Mouse (Mus musculus) liver, embryonic 11.5 days (tissue): Measurements from ENCODE around the gene Ncoa7. TPM values are rescaled to one million over a fixed set of nuclear protein-coding genes. Genes with fewer than 3 reads are reported as not detected.

ENCODE experiments used
- ATAC-seq: fragments of 200-750 bp; cut with Nextera tagmentation; replicated peaks from 2 replicates; pipeline ENCODE4 v1.8.0; 2017; ENCODE audit warnings: moderate number of reproducible peaks, mild to moderate bottlenecking, moderate TSS enrichment, moderate library complexity; ENCODE audit not compliant: low FRiP score
- DNase-seq: peaks from one replicate; pipeline ENCODE4 v3.0.0-alpha.2; 2017; ENCODE audit warnings: low spot score
- H3K27ac ChIP-seq: fragments of 300-500 bp; sonication (generic); 2 replicates; pipeline ENCODE4 v1.5.1; 2014; ENCODE audit warnings: mild to moderate bottlenecking, low read depth, low read length, control low read depth
- H3K27me3 ChIP-seq: fragments of 300-500 bp; sonication (generic); replicated peaks from 2 replicates; pipeline ENCODE4 v1.6.1; 2014; ENCODE audit warnings: low read length, mixed read lengths; ENCODE audit not compliant: control insufficient read depth, insufficient read depth
- H3K36me3 ChIP-seq: fragments of 300-500 bp; sonication (generic); 2 replicates; pipeline ENCODE4 v1.6.1; 2014; ENCODE audit warnings: mild to moderate bottlenecking, low read length, moderate library complexity, mixed read lengths; ENCODE audit not compliant: control insufficient read depth, insufficient read depth
- H3K4me1 ChIP-seq: fragments of 300-500 bp; sonication (generic); replicated peaks from 2 replicates; pipeline ENCODE4 v1.6.1; 2014; ENCODE audit warnings: low read length, mixed read lengths; ENCODE audit not compliant: control insufficient read depth, insufficient read depth
- H3K4me2 ChIP-seq: fragments of 300-500 bp; sonication (generic); 2 replicates; pipeline ENCODE4 v1.6.1; 2014; ENCODE audit warnings: mild to moderate bottlenecking, control low read depth, moderate library complexity
- H3K4me3 ChIP-seq: fragments of 300-500 bp; sonication (generic); 2 replicates; pipeline ENCODE4 v1.5.1; 2014; ENCODE audit warnings: low read depth, low read length, control low read depth
- H3K9ac ChIP-seq: fragments of 300-500 bp; sonication (generic); 2 replicates; pipeline ENCODE4 v1.6.1; 2014; ENCODE audit warnings: low read depth, low read length, control low read depth
- H3K9me3 ChIP-seq: fragments of 300-500 bp; sonication (generic); 2 replicates; pipeline ENCODE4 v1.6.1; 2016; ENCODE audit warnings: low read length, inconsistent platforms, mixed read lengths; ENCODE audit not compliant: control insufficient read depth
- WGBS: fragments of 180-500 bp; shearing (Covaris S2); extraction: QIAGEN DNeasy Blood & Tissue Kit; methylation state at CpG from one replicate; pipeline ENCODE4 v1.1.7; 2014; 5-methylcytosine and 5-hydroxymethylcytosine counted together
- polyA plus RNA-seq: library from polyadenylated mRNA; unstranded; fragments of >200 nt; fragmentation: Nextera tagmentation; extraction: Ambion mirVana; gene quantifications from 2 replicates; pipeline ENCODE4 v1.2.1, GENCODE M21; 2014

Gene Ncoa7
- polyA plus RNA-seq, 1 experiment from 2014 or later: 11.2 TPM

- H3K4me1 ChIP-seq: peaks cover 5% of the 10 kb centered on the region
- H3K27me3 ChIP-seq: peaks cover 20% of the 10 kb centered on the region
- no peak for DNase-seq
- H3K4me2 ChIP-seq: no peak overlapping the region
- 5% methylated on average over 1 of the region's 1 CpGs for WGBS
- no peak overlapping the region for H3K27ac ChIP-seq
- H3K9me3 ChIP-seq: no peaks in the 10 kb centered on the region
- no peaks in the 10 kb centered on the region for H3K36me3 ChIP-seq
- no peak overlapping the region for H3K9ac ChIP-seq
- no peak overlapping the region for H3K4me3 ChIP-seq
- no peak for ATAC-seq
Measured at GRCm38 (mm10) chr10:30838188-30838587, 35.1 kb upstream of the Ncoa7 start.

GRCm38 (mm10) chr10:30825049-30825448 is 21.9 kb upstream of the Ncoa7 start:
- H3K4me1 ChIP-seq: no peaks in the 10 kb centered on the region
- no peak overlapping the region for H3K9ac ChIP-seq
- DNase-seq: no peak
- no peaks in the 10 kb centered on the region for H3K36me3 ChIP-seq
- H3K27me3 ChIP-seq: no peaks in the 10 kb centered on the region
- H3K9me3 ChIP-seq: no peaks in the 10 kb centered on the region
- WGBS: 5% methylated on average over 1 of the region's 1 CpGs
- no peak overlapping the region for H3K4me3 ChIP-seq
- H3K4me2 ChIP-seq: no peak overlapping the region
- ATAC-seq: no peak
- H3K27ac ChIP-seq: no peak overlapping the region

- WGBS: 9% methylated on average over 11 of the region's 11 CpGs
- ATAC-seq: peak; percentile 94
- peak overlapping the region; percentile 43; the same call in 1 of the 2 replicates for H3K9ac ChIP-seq
Measured at GRCm38 (mm10) chr10:30810967-30811293, 7.8 kb upstream of the Ncoa7 start.

GRCm38 (mm10) chr10:30810247-30810966 is 7.3 kb upstream of the Ncoa7 start:
- WGBS: 44% methylated on average over 9 of the region's 9 CpGs
- peak; percentile 56 for ATAC-seq

More at GRCm38 (mm10) chr10:30810967-30811293, 7.8 kb upstream of the Ncoa7 start:
- no peak overlapping the region for H3K27ac ChIP-seq
- peak overlapping the region; percentile 59 for H3K4me2 ChIP-seq
- peak overlapping the region; percentile 47 for H3K4me3 ChIP-seq
- H3K4me1 ChIP-seq: no peaks in the 10 kb centered on the region
- no peaks in the 10 kb centered on the region for H3K27me3 ChIP-seq
- no peaks in the 10 kb centered on the region for H3K36me3 ChIP-seq
- peak; percentile 80 for DNase-seq
- H3K9me3 ChIP-seq: no peaks in the 10 kb centered on the region

GRCm38 (mm10) chr10:30803587-30804253 is 594 bp upstream of the Ncoa7 start:
- 40% methylated on average over 7 of the region's 7 CpGs for WGBS
- H3K27me3 ChIP-seq: no peaks in the 10 kb centered on the region
- ATAC-seq: peak; percentile 4; the same call in 1 of the 2 replicates
- H3K36me3 ChIP-seq: no peaks in the 10 kb centered on the region
- H3K4me3 ChIP-seq: peak overlapping the region; percentile 79
- no peaks in the 10 kb centered on the region for H3K9me3 ChIP-seq
- DNase-seq: no peak
- H3K4me2 ChIP-seq: peak overlapping the region; percentile 83
- H3K9ac ChIP-seq: peak overlapping the region; percentile 81
- peaks cover 6% of the 10 kb centered on the region for H3K4me1 ChIP-seq
- H3K27ac ChIP-seq: peak overlapping the region; percentile 92

More at GRCm38 (mm10) chr10:30810247-30810966, 7.3 kb upstream of the Ncoa7 start:
- H3K9me3 ChIP-seq: no peaks in the 10 kb centered on the region
- no peaks in the 10 kb centered on the region for H3K4me1 ChIP-seq
- peak overlapping the region; percentile 59 for H3K4me2 ChIP-seq
- H3K36me3 ChIP-seq: no peaks in the 10 kb centered on the region
- H3K4me3 ChIP-seq: peak overlapping the region; percentile 47
- no peaks in the 10 kb centered on the region for H3K27me3 ChIP-seq
- DNase-seq: no peak
- H3K27ac ChIP-seq: no peak overlapping the region
- peak overlapping the region; percentile 43; the same call in 1 of the 2 replicates for H3K9ac ChIP-seq

GRCm38 (mm10) chr10:30802033-30802432 is 1.1 kb downstream of the Ncoa7 start:
- no peaks in the 10 kb centered on the region for H3K27me3 ChIP-seq
- H3K36me3 ChIP-seq: no peaks in the 10 kb centered on the region
- H3K27ac ChIP-seq: peak overlapping the region; percentile 92
- 13% methylated on average over 8 of the region's 8 CpGs for WGBS
- H3K9ac ChIP-seq: peak overlapping the region; percentile 81
- no peaks in the 10 kb centered on the region for H3K9me3 ChIP-seq
- H3K4me3 ChIP-seq: peak overlapping the region; percentile 79
- H3K4me1 ChIP-seq: peaks cover 6% of the 10 kb centered on the region
- DNase-seq: no peak
- peak overlapping the region; percentile 83 for H3K4me2 ChIP-seq
- no peak; the same call in 1 of the 2 replicates for ATAC-seq

- WGBS: 89% methylated on average over 2 of the region's 2 CpGs
- H3K4me3 ChIP-seq: no peak overlapping the region
Measured at GRCm38 (mm10) chr10:30799713-30800450, 3.2 kb downstream of the Ncoa7 start.

GRCm38 (mm10) chr10:30796469-30797261 is 6.5 kb downstream of the Ncoa7 start:
- DNase-seq: no peak
- Histone ChIP-seq H3K4me2 (no peak overlapping the region), H3K27ac (no peak overlapping the region), H3K9me3 (peaks cover 3% of the 10 kb centered on the region; the same call in 1 of the 2 replicates), H3K9ac (no peak overlapping the region), H3K36me3 (peaks cover 4% of the 10 kb centered on the region; the same call in 1 of the 2 replicates), H3K27me3 (no peaks in the 10 kb centered on the region), H3K4me3 (no peak overlapping the region), H3K4me1 (no peaks in the 10 kb centered on the region)
- WGBS: 73% methylated on average over 5 of the region's 5 CpGs
- no peak for ATAC-seq

More at GRCm38 (mm10) chr10:30799713-30800450, 3.2 kb downstream of the Ncoa7 start:
- H3K4me2 ChIP-seq: no peak overlapping the region
- H3K9ac ChIP-seq: no peak overlapping the region
- H3K9me3 ChIP-seq: peaks cover 3% of the 10 kb centered on the region; the same call in 1 of the 2 replicates
- H3K36me3 ChIP-seq: no peaks in the 10 kb centered on the region; the same call in 1 of the 2 replicates
- DNase-seq (no peak), ATAC-seq (no peak)
- H3K27ac ChIP-seq: no peak overlapping the region
- peaks cover 6% of the 10 kb centered on the region for H3K4me1 ChIP-seq
- H3K27me3 ChIP-seq: no peaks in the 10 kb centered on the region
